Mouse (Mus musculus) urinary bladder, postnatal 10 days (tissue): ENCODE data around the gene Atp1b1.

ENCODE experiments used
- DNase-seq: peaks from one replicate; pipeline ENCODE4 v3.0.0; 2022; ENCODE audit warnings: low spot score

Atp1b1 gene

GRCm38 (mm10) chr1:164389743-164390142, 68.4 kb downstream of the Atp1b1 start:
- no peak for DNase-seq
